Mouse (Mus musculus): ENCODE measurements around the gene Fancd2. TPM values are rescaled to one million over a fixed set of nuclear protein-coding genes. Genes with fewer than 3 reads are reported as not detected.

Gene Fancd2
- polyA plus RNA-seq, 1 experiment: 0.13 TPM

GRCm38 (mm10) chr6:113600543-113601139, 69.2 kb downstream of the Fancd2 start, which contains the start of gene Fancd2os:
Gene Fancd2os (minus strand): TSS chr6:113600715.
- TF ChIP-seq TAL1 (IDR thresholded peaks at IDR 0.05; ENCODE audit: low read length) (no peak), GATA1 (IDR thresholded peaks at IDR 0.05; ENCODE audit: low read length) (no peak)
- peaks cover 30% of the 10 kb centered on the region for H3K36me3 ChIP-seq (ENCODE audit: control insufficient read depth)
- H3K4me1 ChIP-seq (ENCODE audit: control insufficient read depth): peaks cover 23% of the 10 kb centered on the region
- no peaks in the 10 kb centered on the region for H3K27me3 ChIP-seq (ENCODE audit: control insufficient read depth)
- no peak within 1 kb of the TSS for H3K4me3 ChIP-seq (replicated peaks)
- H3K9me3 ChIP-seq (ENCODE audit: control insufficient read depth, low read length): no peaks in the 10 kb centered on the region

GRCm38 (mm10) chr6:113602821-113603220, 71.3 kb downstream of the Fancd2 start:
- H3K4me3 ChIP-seq (replicated peaks): no peak overlapping the region
- H3K27me3 ChIP-seq (ENCODE audit: control insufficient read depth): no peaks in the 10 kb centered on the region
- H3K4me1 ChIP-seq (ENCODE audit: control insufficient read depth): peaks cover 34% of the 10 kb centered on the region
- H3K36me3 ChIP-seq (ENCODE audit: control insufficient read depth): peaks cover 27% of the 10 kb centered on the region
- no peaks in the 10 kb centered on the region for H3K9me3 ChIP-seq (ENCODE audit: control insufficient read depth, low read length)
- TF ChIP-seq GATA1 (IDR thresholded peaks at IDR 0.05; ENCODE audit: low read length): no peak
- no peak for TF ChIP-seq TAL1 (IDR thresholded peaks at IDR 0.05; ENCODE audit: low read length)

- TF ChIP-seq GATA1 (IDR thresholded peaks at IDR 0.05; ENCODE audit: low read length) (no peak), TAL1 (IDR thresholded peaks at IDR 0.05; ENCODE audit: low read length) (no peak)
- H3K9me3 ChIP-seq (ENCODE audit: control insufficient read depth, low read length): no peaks in the 10 kb centered on the region
- H3K4me1 ChIP-seq (ENCODE audit: control insufficient read depth): peaks cover 35% of the 10 kb centered on the region
- peak overlapping the region; percentile 83 for H3K4me3 ChIP-seq (replicated peaks)
- H3K36me3 ChIP-seq (ENCODE audit: control insufficient read depth): peaks cover 32% of the 10 kb centered on the region
- no peaks in the 10 kb centered on the region for H3K27me3 ChIP-seq (ENCODE audit: control insufficient read depth)
These were observed 72.5 kb downstream of the Fancd2 start for GRCm38 (mm10) chr6:113603993-113604392.

GRCm38 (mm10) chr6:113604432-113605223, 73.1 kb downstream of the Fancd2 start, which contains the start of gene Brk1:
Gene Brk1 (plus strand): TSS chr6:113604772.
- Histone ChIP-seq H3K27me3 (ENCODE audit: control insufficient read depth) (no peaks in the 10 kb centered on the region), H3K9me3 (ENCODE audit: control insufficient read depth, low read length) (no peaks in the 10 kb centered on the region), H3K36me3 (ENCODE audit: control insufficient read depth) (peaks cover 37% of the 10 kb centered on the region), H3K4me1 (ENCODE audit: control insufficient read depth) (peaks cover 37% of the 10 kb centered on the region), H3K4me3 (replicated peaks) (peak within 1 kb of the TSS; percentile 83)
- TF ChIP-seq GATA1 (IDR thresholded peaks at IDR 0.05; ENCODE audit: low read length): no peak
- TF ChIP-seq TAL1 (IDR thresholded peaks at IDR 0.05; ENCODE audit: low read length): no peak

- no peaks in the 10 kb centered on the region for H3K27me3 ChIP-seq (ENCODE audit: control insufficient read depth)
- H3K4me3 ChIP-seq (replicated peaks): peak overlapping the region; percentile 83
- peaks cover 37% of the 10 kb centered on the region for H3K4me1 ChIP-seq (ENCODE audit: control insufficient read depth)
- peaks cover 40% of the 10 kb centered on the region for H3K36me3 ChIP-seq (ENCODE audit: control insufficient read depth)
- no peaks in the 10 kb centered on the region for H3K9me3 ChIP-seq (ENCODE audit: control insufficient read depth, low read length)
- TF ChIP-seq GATA1 (IDR thresholded peaks at IDR 0.05; ENCODE audit: low read length) (no peak), TAL1 (IDR thresholded peaks at IDR 0.05; ENCODE audit: low read length) (no peak)
These were observed 73.7 kb downstream of the Fancd2 start for GRCm38 (mm10) chr6:113605224-113605545.

GRCm38 (mm10) chr6:113608871-113609270, 77.4 kb downstream of the Fancd2 start:
- peaks cover 69% of the 10 kb centered on the region for H3K36me3 ChIP-seq (ENCODE audit: control insufficient read depth)
- H3K27me3 ChIP-seq (ENCODE audit: control insufficient read depth): no peaks in the 10 kb centered on the region
- no peak overlapping the region for H3K4me3 ChIP-seq (replicated peaks)
- H3K9me3 ChIP-seq (ENCODE audit: control insufficient read depth, low read length): peaks cover 3% of the 10 kb centered on the region; the same call in 1 of the 2 replicates
- H3K4me1 ChIP-seq (ENCODE audit: control insufficient read depth): peaks cover 31% of the 10 kb centered on the region
- TF ChIP-seq GATA1 (IDR thresholded peaks at IDR 0.05; ENCODE audit: low read length) (no peak), TAL1 (IDR thresholded peaks at IDR 0.05; ENCODE audit: low read length) (no peak)

- peaks cover 73% of the 10 kb centered on the region for H3K36me3 ChIP-seq (ENCODE audit: control insufficient read depth)
- H3K27me3 ChIP-seq (ENCODE audit: control insufficient read depth): no peaks in the 10 kb centered on the region
- H3K4me1 ChIP-seq (ENCODE audit: control insufficient read depth): peaks cover 27% of the 10 kb centered on the region
- TF ChIP-seq GATA1 (IDR thresholded peaks at IDR 0.05; ENCODE audit: low read length): no peak
- H3K4me3 ChIP-seq (replicated peaks): no peak overlapping the region
- H3K9me3 ChIP-seq (ENCODE audit: control insufficient read depth, low read length): peaks cover 3% of the 10 kb centered on the region; the same call in 1 of the 2 replicates
These were observed 77.8 kb downstream of the Fancd2 start for GRCm38 (mm10) chr6:113609293-113609692.

GRCm38 (mm10) chr6:113612258-113612969, 80.9 kb downstream of the Fancd2 start:
- TF ChIP-seq TAL1 (IDR thresholded peaks at IDR 0.05; ENCODE audit: low read length): no peak
- TF ChIP-seq GATA1 (IDR thresholded peaks at IDR 0.05; ENCODE audit: low read length): no peak

GRCm38 (mm10) chr6:113614152-113614551, 82.7 kb downstream of the Fancd2 start:
- H3K9me3 ChIP-seq (ENCODE audit: control insufficient read depth, low read length): peaks cover 3% of the 10 kb centered on the region; the same call in 1 of the 2 replicates
- no peak overlapping the region for H3K4me3 ChIP-seq (replicated peaks)
- TF ChIP-seq GATA1 (IDR thresholded peaks at IDR 0.05; ENCODE audit: low read length): no peak
- TF ChIP-seq TAL1 (IDR thresholded peaks at IDR 0.05; ENCODE audit: low read length): no peak
- peaks cover 89% of the 10 kb centered on the region for H3K36me3 ChIP-seq (ENCODE audit: control insufficient read depth)
- H3K4me1 ChIP-seq (ENCODE audit: control insufficient read depth): peaks cover 9% of the 10 kb centered on the region
- no peaks in the 10 kb centered on the region for H3K27me3 ChIP-seq (ENCODE audit: control insufficient read depth)

More at GRCm38 (mm10) chr6:113612258-113612969, 80.9 kb downstream of the Fancd2 start:
- Histone ChIP-seq H3K9me3 (ENCODE audit: control insufficient read depth, low read length) (peaks cover 3% of the 10 kb centered on the region; the same call in 1 of the 2 replicates), H3K4me1 (ENCODE audit: control insufficient read depth) (peaks cover 7% of the 10 kb centered on the region), H3K4me3 (replicated peaks) (no peak overlapping the region), H3K36me3 (ENCODE audit: control insufficient read depth) (peaks cover 90% of the 10 kb centered on the region), H3K27me3 (ENCODE audit: control insufficient read depth) (no peaks in the 10 kb centered on the region)
